Comparison of ENCODE assay signal across 19 mouse cellular contexts in the genomic region with DNA sequence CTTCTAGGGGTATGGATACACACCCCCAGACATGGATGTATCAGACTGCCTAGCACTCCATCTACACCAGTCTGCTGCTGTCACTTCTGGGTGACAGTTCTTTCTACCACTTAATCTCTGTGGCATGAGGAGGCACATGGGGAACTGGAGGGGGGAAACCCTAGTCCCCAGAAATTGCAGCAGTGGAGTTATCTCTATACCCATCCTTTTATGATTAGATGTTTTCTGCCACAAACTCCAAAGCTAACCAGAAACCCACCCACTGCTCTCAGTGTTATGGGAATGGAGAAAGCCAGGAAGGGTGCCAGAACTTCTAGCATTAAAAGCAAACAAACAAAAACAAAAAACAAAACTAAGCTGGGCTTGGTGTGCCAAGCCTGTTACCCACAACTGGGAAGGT.
DNase-seq lines count a peak whose midpoint lies in the region; ATAC-seq and TF ChIP-seq lines count a peak whose summit lies in the region.
"Had no signal": no experiment of that assay in that cellular context is flagged by ENCODE, and none has a peak within 500 bp of the region (broad histone marks: within the 10 kb centered on the region; RNA-seq: fewer than 3 reads in every experiment).

No protein-coding gene starts in this region.

- no peaks in the 10 kb centered on the region for H3K9me3 ChIP-seq in liver, embryonic 11.5 days (ENCODE audit: control insufficient read depth, low read length)
- H3K9me3 ChIP-seq in embryonic facial prominence, embryonic 12.5 days = no peaks in the 10 kb centered on the region
- H3K9me3 ChIP-seq in liver, embryonic 13.5 days (replicated peaks) = 0 out of 2 replicates have a peak, but pooled peaks cover 5% of the 10 kb centered on the region
- H3K9me3 ChIP-seq: intestine, embryonic 15.5 days; kidney, embryonic 15.5 days; neural tube, embryonic 12.5 days had no signal

- no peak for DNase-seq in gastrocnemius, adult 2 months
- DNase-seq in gastrocnemius, postnatal 10 days = no peak
- no peak for DNase-seq in liver, embryonic 11.5 days (ENCODE audit: low spot score)
- no peak for DNase-seq in liver
- no peak for DNase-seq in liver, embryonic 13.5 days
- no peak for DNase-seq in embryo, embryonic 11 days
- DNase-seq in thymus, adult 2 months = no peak
- DNase-seq: adrenal gland, postnatal 25 days; cerebellum, adult 18-20 months; gastrocnemius, postnatal 14 days; heart, adult 2 months; heart, postnatal 36 days; lung, adult 2 months; lung, postnatal 36 days; spleen, adult 18-20 months had no signal

- peak overlapping the region; percentile 96 for H3K27ac ChIP-seq in gastrocnemius, adult 2 months
- no peak overlapping the region for H3K27ac ChIP-seq in liver, embryonic 11.5 days (ENCODE audit: low read depth, low read length)
- H3K27ac ChIP-seq in embryonic facial prominence, embryonic 12.5 days = peak overlapping the region; percentile 18; the same call in 1 of the 2 replicates
- H3K27ac ChIP-seq in liver, embryonic 13.5 days = peak overlapping the region; percentile 95
- H3K27ac ChIP-seq in thymus, adult 2 months (ENCODE audit: control insufficient read depth, insufficient read depth, low read length) = no peak overlapping the region
- H3K27ac ChIP-seq: intestine, embryonic 15.5 days; neural tube, embryonic 12.5 days had no signal

- H3K27me3 ChIP-seq in liver, embryonic 11.5 days (replicated peaks; ENCODE audit: control insufficient read depth, insufficient read depth, low read length) = no peaks in the 10 kb centered on the region
- H3K27me3 ChIP-seq in embryonic facial prominence, embryonic 12.5 days = no peaks in the 10 kb centered on the region
- H3K27me3 ChIP-seq in liver, embryonic 13.5 days = no peaks in the 10 kb centered on the region
- H3K27me3 ChIP-seq in thymus, adult 2 months (ENCODE audit: control insufficient read depth, insufficient read depth, low read length) = no peaks in the 10 kb centered on the region
- H3K27me3 ChIP-seq: intestine, embryonic 15.5 days; kidney, embryonic 15.5 days; neural tube, embryonic 12.5 days had no signal

- no peaks in the 10 kb centered on the region for H3K36me3 ChIP-seq in liver, embryonic 11.5 days (ENCODE audit: control insufficient read depth, insufficient read depth, low read length)
- H3K36me3 ChIP-seq in embryonic facial prominence, embryonic 12.5 days = no peaks in the 10 kb centered on the region
- peaks cover 4% of the 10 kb centered on the region; the same call in 1 of the 2 replicates for H3K36me3 ChIP-seq in liver, embryonic 13.5 days
- no peaks in the 10 kb centered on the region for H3K36me3 ChIP-seq in thymus, adult 2 months (ENCODE audit: control insufficient read depth, insufficient read depth, low read length)
- H3K36me3 ChIP-seq: intestine, embryonic 15.5 days; kidney, embryonic 15.5 days; neural tube, embryonic 12.5 days had no signal

- no peak for TF ChIP-seq CTCF in gastrocnemius, adult 2 months (IDR thresholded peaks at IDR 0.05)
- no peak for TF ChIP-seq CTCF in thymus, adult 2 months (IDR thresholded peaks at IDR 0.05; ENCODE audit: borderline replicate concordance, control insufficient read depth, extremely low read depth, insufficient read depth, low read length, poor library complexity)

- ATAC-seq in liver, embryonic 11.5 days (replicated peaks; ENCODE audit: low FRiP score) = no peak
- no peak for ATAC-seq in embryonic facial prominence, embryonic 12.5 days (ENCODE audit: insufficient number of reproducible peaks, insufficient read depth, low FRiP score, low TSS enrichment)
- ATAC-seq in liver, embryonic 13.5 days (ENCODE audit: low read depth) = no peak
- ATAC-seq: intestine, embryonic 15.5 days had no signal

- H3K4me3 ChIP-seq in gastrocnemius, adult 2 months = peak overlapping the region; percentile 34
- no peak overlapping the region for H3K4me3 ChIP-seq in liver, embryonic 11.5 days (ENCODE audit: low read depth, low read length)
- H3K4me3 ChIP-seq in embryonic facial prominence, embryonic 12.5 days = no peak overlapping the region
- no peak overlapping the region for H3K4me3 ChIP-seq in liver, embryonic 13.5 days (replicated peaks)
- H3K4me3 ChIP-seq in thymus, adult 2 months (ENCODE audit: control insufficient read depth, insufficient read depth, low read length) = no peak overlapping the region
- H3K4me3 ChIP-seq: heart, adult 2 months; intestine, embryonic 15.5 days; kidney, embryonic 15.5 days; neural tube, embryonic 12.5 days had no signal

- H3K4me2 ChIP-seq in liver, embryonic 11.5 days = no peak overlapping the region
- H3K4me2 ChIP-seq in embryonic facial prominence, embryonic 12.5 days (replicated peaks) = no peak overlapping the region
- H3K4me2 ChIP-seq in liver, embryonic 13.5 days = no peak overlapping the region
- H3K4me2 ChIP-seq: intestine, embryonic 15.5 days; kidney, embryonic 15.5 days; neural tube, embryonic 12.5 days had no signal

- TF ChIP-seq POLR2A in thymus, adult 2 months (IDR thresholded peaks at IDR 0.05; ENCODE audit: control insufficient read depth, extremely low read depth, insufficient read depth, low read length, poor library complexity) = no peak

- H3K4me1 ChIP-seq in liver, embryonic 11.5 days (replicated peaks; ENCODE audit: control insufficient read depth, insufficient read depth, low read length) = peaks cover 54% of the 10 kb centered on the region
- H3K4me1 ChIP-seq in embryonic facial prominence, embryonic 12.5 days = peaks cover 32% of the 10 kb centered on the region
- peaks cover 81% of the 10 kb centered on the region for H3K4me1 ChIP-seq in liver, embryonic 13.5 days (replicated peaks)
- peaks cover 14% of the 10 kb centered on the region for H3K4me1 ChIP-seq in thymus, adult 2 months (replicated peaks; ENCODE audit: control insufficient read depth, insufficient read depth, low read length)

- intact Hi-C loops in gastrocnemius, adult 2 months (cut with DNase I) = no loop called here

- H3K9ac ChIP-seq in liver, embryonic 11.5 days (ENCODE audit: low read depth, low read length) = 0 out of 2 replicates have a peak overlapping the region, but pooled peaks have one; percentile 12
- H3K9ac ChIP-seq in embryonic facial prominence, embryonic 12.5 days = no peak overlapping the region
- H3K9ac ChIP-seq in liver, embryonic 13.5 days = peak overlapping the region; percentile 19; the same call in 1 of the 2 replicates
- H3K9ac ChIP-seq: intestine, embryonic 15.5 days; kidney, embryonic 15.5 days; neural tube, embryonic 12.5 days had no signal

Comparison
In these comparisons a context has a peak if more than half of its experiments do, and no peak if none do; other contexts are left out.
1. H3K27ac ChIP-seq: peak in gastrocnemius, adult 2 months (single experiment), embryonic facial prominence, embryonic 12.5 days (single experiment) and liver, embryonic 13.5 days (single experiment); none in liver, embryonic 11.5 days (single experiment) and thymus, adult 2 months (single experiment).